Mouse (Mus musculus) bone marrow macrophage, adult 2 months (primary cell): ENCODE measurements around the gene Zfp772.

Experiments
- CTCF ChIP-seq: IDR thresholded peaks from 2 replicates; pipeline ENCODE4 v1.5.1; 2012; ENCODE audit warnings: low read depth, mild to moderate bottlenecking, low read length, moderate library complexity
- POLR2A ChIP-seq: IDR thresholded peaks from 2 replicates; pipeline ENCODE4 v1.6.1; 2012; ENCODE audit warnings: mild to moderate bottlenecking, low read depth, low read length, borderline replicate concordance

- TF ChIP-seq CTCF (no peak), POLR2A (no peak)
Measured at GRCm38 (mm10) chr7:7185897-7186296, 23.9 kb downstream of the Zfp772 start.
